Mouse (Mus musculus) spleen, adult 2 months (tissue): ENCODE results near the gene Otop3.

Experiments used
- CTCF ChIP-seq: fragments of 200-500 bp; IDR thresholded peaks from 2 replicates; pipeline ENCODE4 v1.5.1; 2011; ENCODE audit warnings: mild to moderate bottlenecking, inconsistent platforms; ENCODE audit not compliant: insufficient read depth, insufficient read length, insufficient replicate concordance; ENCODE audit errors: extremely low read depth
- POLR2A ChIP-seq: fragments of 200-500 bp; IDR thresholded peaks from 2 replicates; pipeline ENCODE4 v1.6.1; 2011; ENCODE audit warnings: low read depth, low read length, inconsistent platforms

- TF ChIP-seq POLR2A = no peak
- TF ChIP-seq CTCF = peak; percentile 16; the same call in 1 of the 2 replicates
These were observed 37.2 kb upstream of the Otop3 start, which contains the start of gene Fads6 for GRCm38 (mm10) chr11:115297214-115297826.
